Mouse (Mus musculus): ENCODE measurements at regions not wholly inside any gene's neighbourhood (a gene's known extent, or its start where the extent isn't known, plus 50 kb on each side); places are given as distances from the start of the nearest gene placed in this dataset.

- TF ChIP-seq CTCF (IDR thresholded peaks at IDR 0.05; ENCODE audit: borderline replicate concordance, extremely low read depth, insufficient read depth, insufficient read length) (no peak), POLR2A (IDR thresholded peaks at IDR 0.05; ENCODE audit: borderline replicate concordance, extremely low read depth, insufficient read depth, insufficient read length, poor library complexity, severe bottlenecking) (no peak)
- no peak for DNase-seq (ENCODE audit: low read depth)
Observed at GRCm38 (mm10) chr13:7427750-7428149, 774.9 kb upstream of the Adarb2 start.

GRCm38 (mm10) chr13:7429271-7429670 lies 773.4 kb upstream of the Adarb2 start:
- no peak for TF ChIP-seq CTCF (IDR thresholded peaks at IDR 0.05; ENCODE audit: borderline replicate concordance, extremely low read depth, insufficient read depth, insufficient read length)
- no peak for TF ChIP-seq POLR2A (IDR thresholded peaks at IDR 0.05; ENCODE audit: borderline replicate concordance, extremely low read depth, insufficient read depth, insufficient read length, poor library complexity, severe bottlenecking)
- peak; percentile 26 for DNase-seq (ENCODE audit: low read depth)

- DNase-seq (ENCODE audit: low read depth): no peak
- no peak for TF ChIP-seq CTCF (IDR thresholded peaks at IDR 0.05; ENCODE audit: borderline replicate concordance, extremely low read depth, insufficient read depth, insufficient read length)
- TF ChIP-seq POLR2A (IDR thresholded peaks at IDR 0.05; ENCODE audit: borderline replicate concordance, extremely low read depth, insufficient read depth, insufficient read length, poor library complexity, severe bottlenecking): no peak
Observed at GRCm38 (mm10) chr13:7451434-7452002, 751.1 kb upstream of the Adarb2 start.

- peak; percentile 38 for DNase-seq (ENCODE audit: low read depth)
- no peak for TF ChIP-seq CTCF (IDR thresholded peaks at IDR 0.05; ENCODE audit: borderline replicate concordance, extremely low read depth, insufficient read depth, insufficient read length)
- TF ChIP-seq POLR2A (IDR thresholded peaks at IDR 0.05; ENCODE audit: borderline replicate concordance, extremely low read depth, insufficient read depth, insufficient read length, poor library complexity, severe bottlenecking): no peak
Observed at GRCm38 (mm10) chr13:7475661-7476060, 727.0 kb upstream of the Adarb2 start.

GRCm38 (mm10) chr13:7518090-7518489 lies 684.6 kb upstream of the Adarb2 start:
- TF ChIP-seq POLR2A (IDR thresholded peaks at IDR 0.05; ENCODE audit: borderline replicate concordance, extremely low read depth, insufficient read depth, insufficient read length, poor library complexity, severe bottlenecking): no peak
- DNase-seq (ENCODE audit: low read depth): peak; percentile 56

GRCm38 (mm10) chr13:7524436-7524835 lies 678.2 kb upstream of the Adarb2 start:
- TF ChIP-seq POLR2A (IDR thresholded peaks at IDR 0.05; ENCODE audit: borderline replicate concordance, extremely low read depth, insufficient read depth, insufficient read length, poor library complexity, severe bottlenecking): no peak
- no peak for TF ChIP-seq CTCF (IDR thresholded peaks at IDR 0.05; ENCODE audit: borderline replicate concordance, extremely low read depth, insufficient read depth, insufficient read length)
- no peak for DNase-seq (ENCODE audit: low read depth)

GRCm38 (mm10) chr13:7538856-7539255 lies 663.8 kb upstream of the Adarb2 start:
- DNase-seq (ENCODE audit: low read depth): no peak
- TF ChIP-seq CTCF (IDR thresholded peaks at IDR 0.05; ENCODE audit: borderline replicate concordance, extremely low read depth, insufficient read depth, insufficient read length) (no peak), POLR2A (IDR thresholded peaks at IDR 0.05; ENCODE audit: borderline replicate concordance, extremely low read depth, insufficient read depth, insufficient read length, poor library complexity, severe bottlenecking) (no peak)

- peak; percentile 60 for DNase-seq (ENCODE audit: low read depth)
- TF ChIP-seq POLR2A (IDR thresholded peaks at IDR 0.05; ENCODE audit: borderline replicate concordance, extremely low read depth, insufficient read depth, insufficient read length, poor library complexity, severe bottlenecking): no peak
- TF ChIP-seq CTCF (IDR thresholded peaks at IDR 0.05; ENCODE audit: borderline replicate concordance, extremely low read depth, insufficient read depth, insufficient read length): no peak
Observed at GRCm38 (mm10) chr13:7584022-7584421, 618.6 kb upstream of the Adarb2 start.
